Mouse (Mus musculus) induced T-regulatory cell, adult 2 months (primary cell): ENCODE measurements around the gene Med16.
A peak's percentile ranks its signal among the peaks of the same experiment; 100 is the strongest.

ENCODE experiments used
- DNase-seq: peaks from one replicate; pipeline ENCODE4 v3.0.0-alpha.2; 2012; ENCODE audit warnings: low read depth

Gene Med16

GRCm38 (mm10) chr10:79917532-79918100, 8.9 kb upstream of the Med16 start:
- no peak for DNase-seq

- peak; percentile 88 for DNase-seq
Measured at GRCm38 (mm10) chr10:79916808-79917531, 8.2 kb upstream of the Med16 start, which contains the start of gene Kiss1r. Gene Kiss1r, plus strand, starts transcription at chr10:79916971.

- no peak for DNase-seq
Measured at GRCm38 (mm10) chr10:79916081-79916480, 7.4 kb upstream of the Med16 start.

- no peak for DNase-seq
Measured at GRCm38 (mm10) chr10:79914948-79915596, 6.3 kb upstream of the Med16 start.

- DNase-seq = no peak
Measured at GRCm38 (mm10) chr10:79914131-79914947, 5.6 kb upstream of the Med16 start.

GRCm38 (mm10) chr10:79912412-79912811, 3.7 kb upstream of the Med16 start:
- DNase-seq = no peak

- no peak for DNase-seq
Measured at GRCm38 (mm10) chr10:79910556-79910955, 1.8 kb upstream of the Med16 start, which contains the start of gene Gm26602. Gene Gm26602, plus strand, starts transcription at chr10:79910856.

GRCm38 (mm10) chr10:79909092-79909922, 584 bp upstream of the Med16 start:
- DNase-seq = no peak

GRCm38 (mm10) chr10:79907415-79907814, 1.3 kb downstream of the Med16 start:
- DNase-seq = no peak

- no peak for DNase-seq
Measured at GRCm38 (mm10) chr10:79906712-79907111, 2.0 kb downstream of the Med16 start.

GRCm38 (mm10) chr10:79900951-79901410, 7.7 kb downstream of the Med16 start:
- DNase-seq = peak; percentile 37

GRCm38 (mm10) chr10:79897316-79898245, 11.1 kb downstream of the Med16 start:
- DNase-seq = peak; percentile 70

GRCm38 (mm10) chr10:79896814-79897213, 11.9 kb downstream of the Med16 start:
- no peak for DNase-seq

GRCm38 (mm10) chr10:79896306-79896705, 12.4 kb downstream of the Med16 start:
- DNase-seq = no peak

GRCm38 (mm10) chr10:79892451-79893118, 16.1 kb downstream of the Med16 start:
- DNase-seq = peak; percentile 89

GRCm38 (mm10) chr10:79890670-79891069, 18.1 kb downstream of the Med16 start, which contains the start of gene Cfd:
Gene Cfd, plus strand, starts transcription at chr10:79890853.
- DNase-seq = no peak

GRCm38 (mm10) chr10:79889386-79889785, 19.3 kb downstream of the Med16 start:
- no peak for DNase-seq

GRCm38 (mm10) chr10:79886611-79887010, 22.1 kb downstream of the Med16 start:
- no peak for DNase-seq

GRCm38 (mm10) chr10:79886054-79886453, 22.7 kb downstream of the Med16 start, which contains the start of gene Elane:
Gene Elane, plus strand, starts transcription at chr10:79886247.
- no peak for DNase-seq
